Mouse (Mus musculus): ENCODE data around the gene Abcc1. TPM values are rescaled to one million over a fixed set of nuclear protein-coding genes. Genes with fewer than 3 reads are reported as not detected.

Gene Abcc1
- total and polyA plus RNA-seq, 2 experiments from 2014 or later = 2.0 to 6.7 TPM

DNA sequence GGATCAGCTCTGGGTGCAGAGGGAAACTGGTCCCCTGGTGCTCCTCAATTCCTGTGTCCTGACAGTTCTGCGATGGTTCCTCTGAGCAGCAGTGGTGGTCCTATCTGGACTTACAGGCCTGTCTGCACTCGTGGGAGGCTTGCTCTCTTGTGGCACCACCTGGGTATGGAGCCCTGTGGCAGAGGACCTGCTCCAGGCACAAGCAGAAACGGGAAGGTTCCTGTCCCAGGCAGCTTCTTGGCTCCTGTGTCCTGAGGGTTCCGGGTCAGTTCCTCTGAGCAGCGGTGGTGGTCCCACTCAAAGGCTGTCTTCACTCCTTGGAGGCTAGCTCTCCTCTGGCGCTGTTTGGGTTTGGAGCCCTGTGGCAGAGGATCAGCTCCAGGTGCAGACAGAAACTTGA lies 68.0 kb downstream of the Abcc1 start:
- no peak for ATAC-seq (ENCODE audit: insufficient read depth, low read depth)
- H3K9me3 ChIP-seq (replicated peaks; ENCODE audit: control insufficient read depth, low read length) = no peaks in the 10 kb centered on the region
- H3K9ac ChIP-seq (replicated peaks; ENCODE audit: low read depth, low read length) = no peak overlapping the region
- H3K27ac ChIP-seq (ENCODE audit: low read depth) = no peak overlapping the region
- no peak overlapping the region for H3K4me2 ChIP-seq (ENCODE audit: low read depth, low read length)
- H3K4me1 ChIP-seq (ENCODE audit: control insufficient read depth, insufficient read depth) = 0 out of 2 replicates have a peak, but pooled peaks cover 3% of the 10 kb centered on the region
- no peak for DNase-seq (ENCODE audit: low spot score)
- 83% methylated on average over 6 of the region's 6 CpGs for WGBS
- H3K27me3 ChIP-seq (ENCODE audit: control insufficient read depth, insufficient read depth, low read length) = no peaks in the 10 kb centered on the region
- no peak overlapping the region for H3K4me3 ChIP-seq (ENCODE audit: low read depth, low read length)
- H3K36me3 ChIP-seq (replicated peaks; ENCODE audit: control insufficient read depth, insufficient read depth, low read length) = no peaks in the 10 kb centered on the region
- TF ChIP-seq EP300 (IDR thresholded peaks at IDR 0.05; ENCODE audit: low read depth) (no peak), CTCF (IDR thresholded peaks at IDR 0.05; ENCODE audit: low read depth) (no peak)

DNA sequence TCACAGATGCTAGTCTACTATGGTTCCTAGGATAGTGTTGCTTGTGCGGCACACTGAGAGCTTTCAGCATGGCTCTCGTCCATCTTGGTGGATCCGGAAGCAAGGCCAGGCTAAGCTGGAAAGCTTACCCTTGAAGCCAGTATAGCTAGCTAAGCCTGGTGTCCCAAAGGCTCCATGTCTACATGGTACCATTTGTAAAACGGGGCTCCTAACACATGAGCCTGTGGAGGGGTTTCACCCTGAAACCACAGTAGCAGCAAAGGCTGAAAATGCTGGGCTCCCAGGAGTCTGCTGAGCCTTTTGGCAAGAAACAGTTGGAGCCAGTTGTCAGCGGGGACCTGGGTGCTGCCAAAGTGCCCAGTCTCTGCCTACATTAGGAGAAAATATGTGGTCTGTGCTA lies 71.6 kb downstream of the Abcc1 start:
- WGBS = 90% methylated on average over 5 of the region's 5 CpGs
- TF ChIP-seq EP300 (IDR thresholded peaks at IDR 0.05; ENCODE audit: low read depth) (no peak), CTCF (IDR thresholded peaks at IDR 0.05; ENCODE audit: low read depth) (no peak)
- Histone ChIP-seq H3K9ac (replicated peaks; ENCODE audit: low read depth, low read length) (no peak overlapping the region), H3K4me3 (ENCODE audit: low read depth, low read length) (no peak overlapping the region), H3K27ac (ENCODE audit: low read depth) (no peak overlapping the region), H3K4me2 (ENCODE audit: low read depth, low read length) (no peak overlapping the region), H3K27me3 (ENCODE audit: control insufficient read depth, insufficient read depth, low read length) (no peaks in the 10 kb centered on the region), H3K4me1 (ENCODE audit: control insufficient read depth, insufficient read depth) (0 out of 2 replicates have a peak, but pooled peaks cover 3% of the 10 kb centered on the region), H3K36me3 (replicated peaks; ENCODE audit: control insufficient read depth, insufficient read depth, low read length) (no peaks in the 10 kb centered on the region), H3K9me3 (replicated peaks; ENCODE audit: control insufficient read depth, low read length) (no peaks in the 10 kb centered on the region)
- DNase-seq (ENCODE audit: low spot score) (no peak), ATAC-seq (ENCODE audit: insufficient read depth, low read depth) (no peak)

DNA sequence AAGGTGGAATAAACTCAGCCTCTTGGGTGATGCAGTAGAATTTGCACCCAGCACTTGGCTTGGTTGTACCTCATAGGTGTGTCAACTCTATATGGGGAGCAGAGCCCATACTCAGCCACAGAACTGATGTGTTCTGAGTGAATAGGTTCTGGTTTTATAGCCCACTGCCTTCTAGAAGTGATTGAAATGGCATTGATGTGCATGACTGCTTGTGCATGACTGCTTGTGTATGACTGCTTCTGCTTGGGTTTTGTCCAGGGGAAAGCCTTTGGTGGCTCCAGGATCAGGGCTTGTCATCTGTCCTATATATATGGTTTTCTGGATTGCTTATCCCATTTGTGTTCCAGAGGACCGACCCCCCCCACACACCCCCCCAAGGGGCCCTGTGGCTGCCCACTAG lies 74.2 kb downstream of the Abcc1 start:
- TF ChIP-seq CTCF (IDR thresholded peaks at IDR 0.05; ENCODE audit: low read depth) (no peak), EP300 (IDR thresholded peaks at IDR 0.05; ENCODE audit: low read depth) (no peak)
- WGBS = 89% methylated on average over 1 of the region's 1 CpGs
- 0 out of 2 replicates have a peak, but pooled peaks cover 3% of the 10 kb centered on the region for H3K36me3 ChIP-seq (replicated peaks; ENCODE audit: control insufficient read depth, insufficient read depth, low read length)
- no peak overlapping the region for H3K4me2 ChIP-seq (ENCODE audit: low read depth, low read length)
- H3K4me3 ChIP-seq (ENCODE audit: low read depth, low read length) = no peak overlapping the region
- H3K9ac ChIP-seq (replicated peaks; ENCODE audit: low read depth, low read length) = no peak overlapping the region
- no peaks in the 10 kb centered on the region for H3K9me3 ChIP-seq (replicated peaks; ENCODE audit: control insufficient read depth, low read length)
- no peaks in the 10 kb centered on the region for H3K27me3 ChIP-seq (ENCODE audit: control insufficient read depth, insufficient read depth, low read length)
- ATAC-seq (ENCODE audit: insufficient read depth, low read depth) (no peak), DNase-seq (ENCODE audit: low spot score) (no peak)
- 0 out of 2 replicates have a peak, but pooled peaks cover 3% of the 10 kb centered on the region for H3K4me1 ChIP-seq (ENCODE audit: control insufficient read depth, insufficient read depth)
- H3K27ac ChIP-seq (ENCODE audit: low read depth) = no peak overlapping the region

DNA sequence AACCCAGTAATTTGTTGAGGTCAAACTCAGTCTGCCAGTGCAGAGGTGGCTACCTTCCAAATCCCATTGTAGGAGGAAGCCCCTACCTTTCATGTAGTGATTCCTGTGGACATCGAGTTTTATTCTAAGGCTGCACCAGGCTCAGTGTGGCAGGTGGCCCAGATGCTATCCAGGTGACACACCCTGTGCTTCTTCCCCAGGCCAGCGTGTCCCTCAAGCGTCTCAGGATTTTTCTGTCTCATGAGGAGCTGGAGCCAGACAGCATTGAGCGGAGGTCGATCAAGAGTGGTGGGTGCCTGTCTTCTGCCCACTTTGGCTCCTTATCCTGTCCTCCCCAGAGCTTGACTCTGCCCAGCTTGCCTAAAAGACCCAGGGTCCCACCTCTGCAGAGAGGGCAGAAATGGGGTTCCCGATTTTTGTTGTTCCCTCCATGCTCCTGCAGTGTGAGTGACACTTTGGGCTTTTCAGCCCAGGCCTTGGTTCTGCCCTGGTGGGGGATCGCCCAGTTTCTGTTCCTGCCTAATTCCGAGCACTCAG lies 76.2 kb downstream of the Abcc1 start:
- H3K4me3 ChIP-seq (ENCODE audit: low read depth, low read length) = no peak overlapping the region
- no peaks in the 10 kb centered on the region for H3K9me3 ChIP-seq (replicated peaks; ENCODE audit: control insufficient read depth, low read length)
- WGBS = 88% methylated on average over 8 of the region's 8 CpGs
- ATAC-seq (ENCODE audit: insufficient read depth, low read depth) (no peak), DNase-seq (ENCODE audit: low spot score) (no peak)
- H3K9ac ChIP-seq (replicated peaks; ENCODE audit: low read depth, low read length) = no peak overlapping the region
- H3K36me3 ChIP-seq (replicated peaks; ENCODE audit: control insufficient read depth, insufficient read depth, low read length) = 0 out of 2 replicates have a peak, but pooled peaks cover 3% of the 10 kb centered on the region
- TF ChIP-seq CTCF (IDR thresholded peaks at IDR 0.05; ENCODE audit: low read depth) (no peak), EP300 (IDR thresholded peaks at IDR 0.05; ENCODE audit: low read depth) (no peak)
- no peak overlapping the region for H3K4me2 ChIP-seq (ENCODE audit: low read depth, low read length)
- no peak overlapping the region for H3K27ac ChIP-seq (ENCODE audit: low read depth)
- no peaks in the 10 kb centered on the region for H3K4me1 ChIP-seq (ENCODE audit: control insufficient read depth, insufficient read depth)
- H3K27me3 ChIP-seq (ENCODE audit: control insufficient read depth, insufficient read depth, low read length) = no peaks in the 10 kb centered on the region

DNA sequence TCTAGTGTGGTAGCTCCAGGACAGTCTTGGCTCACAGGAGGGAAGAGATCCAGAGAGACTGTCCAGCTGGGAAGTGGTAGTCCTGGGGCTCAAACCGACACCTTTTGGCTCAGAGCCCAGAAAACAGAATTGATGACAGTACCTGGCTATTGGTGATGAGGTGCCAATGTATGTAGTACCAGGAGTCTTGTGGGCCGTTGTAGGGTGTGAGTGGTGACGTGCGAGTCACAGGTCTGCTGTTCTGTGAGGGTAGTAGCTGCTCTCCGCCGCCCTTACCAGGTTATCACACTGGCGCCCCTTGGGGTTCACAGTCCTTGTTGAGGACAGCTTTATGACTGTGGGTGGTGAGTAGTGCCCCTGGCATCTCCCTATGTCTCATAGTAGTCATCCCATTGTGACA lies 77.2 kb downstream of the Abcc1 start:
- DNase-seq (ENCODE audit: low spot score) (no peak), ATAC-seq (ENCODE audit: insufficient read depth, low read depth) (no peak)
- no peak overlapping the region for H3K27ac ChIP-seq (ENCODE audit: low read depth)
- no peaks in the 10 kb centered on the region for H3K4me1 ChIP-seq (ENCODE audit: control insufficient read depth, insufficient read depth)
- no peak for TF ChIP-seq CTCF (IDR thresholded peaks at IDR 0.05; ENCODE audit: low read depth)
- no peak for TF ChIP-seq EP300 (IDR thresholded peaks at IDR 0.05; ENCODE audit: low read depth)
- no peaks in the 10 kb centered on the region for H3K27me3 ChIP-seq (ENCODE audit: control insufficient read depth, insufficient read depth, low read length)
- no peak overlapping the region for H3K9ac ChIP-seq (replicated peaks; ENCODE audit: low read depth, low read length)
- 64% methylated on average over 7 of the region's 7 CpGs for WGBS
- no peak overlapping the region for H3K4me3 ChIP-seq (ENCODE audit: low read depth, low read length)
- no peaks in the 10 kb centered on the region for H3K9me3 ChIP-seq (replicated peaks; ENCODE audit: control insufficient read depth, low read length)
- no peak overlapping the region for H3K4me2 ChIP-seq (ENCODE audit: low read depth, low read length)
- 0 out of 2 replicates have a peak, but pooled peaks cover 3% of the 10 kb centered on the region for H3K36me3 ChIP-seq (replicated peaks; ENCODE audit: control insufficient read depth, insufficient read depth, low read length)

DNA sequence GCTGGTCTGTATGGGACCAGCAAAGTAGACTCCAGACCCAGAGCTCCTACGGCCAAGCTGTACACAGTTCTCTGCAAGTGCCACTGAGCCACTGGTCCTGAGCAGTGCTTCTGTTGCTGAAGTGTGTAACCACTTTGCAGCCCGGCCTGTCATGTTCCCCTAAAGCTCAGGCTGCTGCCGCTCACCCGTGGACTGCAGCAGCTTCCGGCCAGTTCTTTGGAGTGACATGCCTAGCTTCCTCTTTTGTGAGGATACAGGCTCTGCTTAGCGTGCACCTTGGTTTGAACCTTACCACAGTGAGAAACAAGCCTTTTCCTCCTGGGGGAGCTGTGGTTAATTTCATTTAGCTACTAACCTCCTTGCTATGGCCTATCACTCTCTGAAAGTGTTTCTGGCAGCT lies 77.7 kb downstream of the Abcc1 start:
- Histone ChIP-seq H3K4me3 (ENCODE audit: low read depth, low read length) (no peak overlapping the region), H3K27me3 (ENCODE audit: control insufficient read depth, insufficient read depth, low read length) (no peaks in the 10 kb centered on the region), H3K9ac (replicated peaks; ENCODE audit: low read depth, low read length) (no peak overlapping the region), H3K27ac (ENCODE audit: low read depth) (no peak overlapping the region), H3K9me3 (replicated peaks; ENCODE audit: control insufficient read depth, low read length) (no peaks in the 10 kb centered on the region), H3K4me2 (ENCODE audit: low read depth, low read length) (no peak overlapping the region), H3K36me3 (replicated peaks; ENCODE audit: control insufficient read depth, insufficient read depth, low read length) (0 out of 2 replicates have a peak, but pooled peaks cover 3% of the 10 kb centered on the region), H3K4me1 (ENCODE audit: control insufficient read depth, insufficient read depth) (no peaks in the 10 kb centered on the region; the same call in 1 of the 2 replicates)
- ATAC-seq (ENCODE audit: insufficient read depth, low read depth) (no peak), DNase-seq (ENCODE audit: low spot score) (no peak)
- WGBS = 80% methylated on average over 6 of the region's 6 CpGs
- TF ChIP-seq CTCF (IDR thresholded peaks at IDR 0.05; ENCODE audit: low read depth) (no peak), EP300 (IDR thresholded peaks at IDR 0.05; ENCODE audit: low read depth) (no peak)

Data from heart, postnatal 0 days (tissue).